Mouse (Mus musculus): ENCODE measurements around the gene Cox6a1. TPM values are rescaled to one million over a fixed set of nuclear protein-coding genes. Genes with fewer than 3 reads are reported as not detected.

The Cox6a1 gene
- polyA plus RNA-seq, 1 experiment from 2014 or later, result 1,023 TPM

DNA sequence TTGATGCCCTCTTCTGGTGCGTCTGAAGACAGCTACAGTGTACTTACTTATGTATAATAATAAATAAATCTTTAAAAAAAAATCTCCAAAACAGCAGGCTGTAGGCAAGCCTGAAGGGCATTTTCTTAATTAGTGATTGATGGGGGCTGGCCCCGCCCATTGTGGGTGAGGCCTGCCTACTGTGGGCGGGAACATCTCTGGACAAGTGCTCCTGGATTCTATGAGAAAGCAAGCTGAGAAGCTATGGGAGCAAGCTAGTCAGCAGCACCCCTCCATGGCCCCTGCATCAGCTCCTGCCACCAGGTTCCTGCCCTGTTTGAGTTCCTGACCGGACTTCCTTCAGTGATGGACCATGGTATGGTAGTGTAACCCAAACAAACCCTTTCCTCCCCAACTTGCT is 16.0 kb upstream of the Cox6a1 start:
- DNase-seq (ENCODE audit: low spot score) (no peak), ATAC-seq (no peak)
- Histone ChIP-seq H3K4me3 (ENCODE audit: low read depth, low read length) (no peak overlapping the region), H3K36me3 (ENCODE audit: insufficient read depth, low read length) (no peaks in the 10 kb centered on the region), H3K9ac (replicated peaks; ENCODE audit: low read depth) (no peak overlapping the region), H3K9me3 (ENCODE audit: low read length) (no peaks in the 10 kb centered on the region), H3K4me2 (replicated peaks; ENCODE audit: low read depth, low read length) (no peak overlapping the region), H3K27me3 (replicated peaks; ENCODE audit: insufficient read depth, low read length) (no peaks in the 10 kb centered on the region), H3K27ac (ENCODE audit: low read length) (no peak overlapping the region), H3K4me1 (ENCODE audit: insufficient read depth, low read depth, low read length) (no peaks in the 10 kb centered on the region)
- WGBS, result 71% methylated on average over 4 of the region's 4 CpGs
- TF ChIP-seq EP300 (IDR thresholded peaks at IDR 0.05), result no peak
- TF ChIP-seq CTCF (IDR thresholded peaks at IDR 0.05), result no peak

GRCm38 (mm10) chr5:115362819-115363714 is 14.3 kb upstream of the Cox6a1 start:
- Histone ChIP-seq H3K9ac (replicated peaks; ENCODE audit: low read depth) (no peak overlapping the region), H3K4me2 (replicated peaks; ENCODE audit: low read depth, low read length) (no peak overlapping the region), H3K9me3 (ENCODE audit: low read length) (no peaks in the 10 kb centered on the region), H3K27ac (ENCODE audit: low read length) (no peak overlapping the region), H3K4me1 (ENCODE audit: insufficient read depth, low read depth, low read length) (no peaks in the 10 kb centered on the region), H3K36me3 (ENCODE audit: insufficient read depth, low read length) (no peaks in the 10 kb centered on the region), H3K27me3 (replicated peaks; ENCODE audit: insufficient read depth, low read length) (no peaks in the 10 kb centered on the region), H3K4me3 (ENCODE audit: low read depth, low read length) (no peak overlapping the region)
- ATAC-seq (no peak), DNase-seq (ENCODE audit: low spot score) (no peak)
- 12% methylated on average over 18 of the region's 19 CpGs for WGBS
- TF ChIP-seq CTCF (IDR thresholded peaks at IDR 0.05) (no peak), EP300 (IDR thresholded peaks at IDR 0.05) (no peak)

DNA sequence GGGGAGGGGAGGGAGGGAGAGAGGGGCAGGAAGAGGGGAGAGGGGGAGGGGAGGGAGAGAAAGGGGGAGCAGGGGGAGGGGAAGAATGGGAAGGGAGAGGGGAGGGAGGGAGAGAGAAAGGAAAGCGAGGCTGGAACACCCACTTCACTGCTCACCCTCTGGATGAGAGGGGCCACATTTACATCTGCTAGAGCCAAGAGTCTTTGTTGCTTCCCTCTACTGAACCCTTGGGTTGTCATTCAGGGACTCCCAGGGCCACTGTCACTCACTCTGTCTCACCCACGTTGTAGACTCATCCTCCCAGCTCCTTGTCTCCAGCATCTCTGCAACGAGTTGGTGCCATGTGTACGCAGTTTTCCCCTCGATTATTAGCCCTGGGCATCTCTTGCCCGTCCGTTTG is 13.4 kb upstream of the Cox6a1 start:
- Histone ChIP-seq H3K27ac (ENCODE audit: low read length) (no peak overlapping the region), H3K9me3 (ENCODE audit: low read length) (no peaks in the 10 kb centered on the region), H3K4me1 (ENCODE audit: insufficient read depth, low read depth, low read length) (no peaks in the 10 kb centered on the region), H3K4me3 (ENCODE audit: low read depth, low read length) (no peak overlapping the region), H3K9ac (replicated peaks; ENCODE audit: low read depth) (no peak overlapping the region), H3K27me3 (replicated peaks; ENCODE audit: insufficient read depth, low read length) (no peaks in the 10 kb centered on the region), H3K36me3 (ENCODE audit: insufficient read depth, low read length) (no peaks in the 10 kb centered on the region), H3K4me2 (replicated peaks; ENCODE audit: low read depth, low read length) (no peak overlapping the region)
- no peak for ATAC-seq
- TF ChIP-seq CTCF (IDR thresholded peaks at IDR 0.05) (no peak), EP300 (IDR thresholded peaks at IDR 0.05) (no peak)
- no peak for DNase-seq (ENCODE audit: low spot score)
- WGBS, result 34% methylated on average over 7 of the region's 7 CpGs

- H3K36me3 ChIP-seq (ENCODE audit: insufficient read depth, low read length), result no peaks in the 10 kb centered on the region
- DNase-seq (ENCODE audit: low spot score) (no peak), ATAC-seq (no peak)
- TF ChIP-seq CTCF (IDR thresholded peaks at IDR 0.05) (no peak), EP300 (IDR thresholded peaks at IDR 0.05) (no peak)
- no peaks in the 10 kb centered on the region for H3K9me3 ChIP-seq (ENCODE audit: low read length)
- H3K4me2 ChIP-seq (replicated peaks; ENCODE audit: low read depth, low read length), result no peak overlapping the region
- H3K27ac ChIP-seq (ENCODE audit: low read length), result no peak overlapping the region
- H3K27me3 ChIP-seq (replicated peaks; ENCODE audit: insufficient read depth, low read length), result no peaks in the 10 kb centered on the region
- H3K4me3 ChIP-seq (ENCODE audit: low read depth, low read length), result no peak overlapping the region
- H3K4me1 ChIP-seq (ENCODE audit: insufficient read depth, low read depth, low read length), result no peaks in the 10 kb centered on the region
- WGBS, result 63% methylated on average over 5 of the region's 5 CpGs
- H3K9ac ChIP-seq (replicated peaks; ENCODE audit: low read depth), result no peak overlapping the region
These were observed 11.1 kb upstream of the Cox6a1 start for GRCm38 (mm10) chr5:115359851-115360372.

DNA sequence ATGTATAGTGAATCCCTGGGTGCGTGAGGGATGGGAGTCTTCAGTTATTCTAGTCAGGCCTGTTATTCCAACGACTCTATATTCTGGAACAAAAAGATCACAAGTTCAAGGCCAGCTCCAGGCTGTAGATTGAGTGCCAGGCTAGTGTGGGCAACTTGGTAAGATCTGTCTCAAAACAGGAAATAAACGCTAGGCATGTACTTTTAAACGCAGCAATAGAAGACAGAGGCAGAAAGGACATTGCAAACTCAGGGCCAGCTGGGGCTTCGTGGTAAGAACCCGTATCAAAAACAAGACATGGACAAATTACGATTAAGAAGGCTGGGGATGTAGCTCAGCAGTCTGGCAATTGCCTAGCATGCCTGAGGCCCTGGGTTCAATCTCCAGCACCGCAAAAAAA is 10.7 kb upstream of the Cox6a1 start:
- Histone ChIP-seq H3K27me3 (replicated peaks; ENCODE audit: insufficient read depth, low read length) (no peaks in the 10 kb centered on the region), H3K36me3 (ENCODE audit: insufficient read depth, low read length) (no peaks in the 10 kb centered on the region), H3K4me3 (ENCODE audit: low read depth, low read length) (no peak overlapping the region), H3K4me2 (replicated peaks; ENCODE audit: low read depth, low read length) (no peak overlapping the region), H3K9me3 (ENCODE audit: low read length) (no peaks in the 10 kb centered on the region), H3K9ac (replicated peaks; ENCODE audit: low read depth) (no peak overlapping the region), H3K4me1 (ENCODE audit: insufficient read depth, low read depth, low read length) (no peaks in the 10 kb centered on the region), H3K27ac (ENCODE audit: low read length) (no peak overlapping the region)
- WGBS, result 80% methylated on average over 8 of the region's 8 CpGs
- TF ChIP-seq CTCF (IDR thresholded peaks at IDR 0.05) (no peak), EP300 (IDR thresholded peaks at IDR 0.05) (no peak)
- no peak for ATAC-seq
- DNase-seq (ENCODE audit: low spot score), result no peak

DNA sequence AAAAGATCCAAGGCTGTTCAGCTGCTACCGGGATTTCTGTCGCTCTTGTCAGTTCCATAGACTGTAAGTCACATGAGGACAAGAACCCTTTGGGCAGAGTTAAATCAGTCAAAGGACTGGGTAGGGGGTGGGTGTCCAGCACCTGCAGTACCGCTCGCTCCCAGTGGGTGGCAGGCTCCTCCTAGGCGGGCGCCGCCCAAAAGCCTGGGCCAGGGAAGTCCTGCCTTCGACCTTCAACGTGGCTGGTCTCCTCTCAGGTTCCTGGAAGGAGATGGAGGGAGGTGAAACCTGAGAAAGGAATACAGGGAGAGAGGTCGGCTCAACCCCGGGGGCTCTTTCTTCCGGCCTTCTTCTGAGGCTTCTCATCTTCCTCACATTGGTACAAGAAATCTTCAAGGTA is 10.1 kb upstream of the Cox6a1 start:
- no peak overlapping the region for H3K9ac ChIP-seq (replicated peaks; ENCODE audit: low read depth)
- peak; percentile 80 for ATAC-seq
- H3K4me3 ChIP-seq (ENCODE audit: low read depth, low read length), result no peak overlapping the region

More for the DNA sequence above, 10.1 kb upstream of the Cox6a1 start:
- WGBS, result 3% methylated on average over 12 of the region's 12 CpGs
- H3K9me3 ChIP-seq (ENCODE audit: low read length), result no peaks in the 10 kb centered on the region
- no peaks in the 10 kb centered on the region for H3K4me1 ChIP-seq (ENCODE audit: insufficient read depth, low read depth, low read length)
- H3K4me2 ChIP-seq (replicated peaks; ENCODE audit: low read depth, low read length), result no peak overlapping the region
- no peaks in the 10 kb centered on the region for H3K27me3 ChIP-seq (replicated peaks; ENCODE audit: insufficient read depth, low read length)
- peak; percentile 79 for DNase-seq (ENCODE audit: low spot score)
- TF ChIP-seq CTCF (IDR thresholded peaks at IDR 0.05), result peak; percentile 94
- TF ChIP-seq EP300 (IDR thresholded peaks at IDR 0.05), result no peak
- no peaks in the 10 kb centered on the region for H3K36me3 ChIP-seq (ENCODE audit: insufficient read depth, low read length)
- H3K27ac ChIP-seq (ENCODE audit: low read length), result no peak overlapping the region

Data from lung, postnatal 0 days (tissue).